Mouse (Mus musculus) fat pad, adult 2 months (tissue): ENCODE measurements around the gene Ttc6.

Experiments
- DNase-seq: peaks from one replicate; pipeline ENCODE4 v3.0.0-alpha.2; 2011; ENCODE audit warnings: low read depth, low spot score; ENCODE audit errors: extremely low read depth

The Ttc6 gene

GRCm38 (mm10) chr12:57650677-57651076, 86.8 kb downstream of the Ttc6 start:
- DNase-seq = no peak

GRCm38 (mm10) chr12:57662986-57663674, 99.2 kb downstream of the Ttc6 start:
- no peak for DNase-seq

GRCm38 (mm10) chr12:57672414-57672813, 108.5 kb downstream of the Ttc6 start:
- no peak for DNase-seq

GRCm38 (mm10) chr12:57684967-57685423, 121.1 kb downstream of the Ttc6 start:
- no peak for DNase-seq

GRCm38 (mm10) chr12:57709966-57710365, 146.1 kb downstream of the Ttc6 start:
- DNase-seq = no peak

GRCm38 (mm10) chr12:57764720-57765119, 200.8 kb downstream of the Ttc6 start:
- no peak for DNase-seq

GRCm38 (mm10) chr12:57776290-57776997, 212.5 kb downstream of the Ttc6 start:
- no peak for DNase-seq

GRCm38 (mm10) chr12:57781926-57782325, 218.0 kb downstream of the Ttc6 start:
- no peak for DNase-seq

- DNase-seq = no peak
Observed at GRCm38 (mm10) chr12:57787471-57787870, 223.6 kb downstream of the Ttc6 start.
